Mouse (Mus musculus): ENCODE measurements around the gene Shank3.
A peak's percentile ranks its signal among the peaks of the same experiment; 100 is the strongest.

Gene Shank3

GRCm38 (mm10) chr15:89525464-89525863, 26.0 kb downstream of the Shank3 start:
- DNase-seq = no peak

GRCm38 (mm10) chr15:89525896-89526295, 26.5 kb downstream of the Shank3 start:
- DNase-seq = no peak

- DNase-seq = no peak
These were observed 27.4 kb downstream of the Shank3 start for GRCm38 (mm10) chr15:89526776-89527325.

- no peak for DNase-seq
These were observed 28.0 kb downstream of the Shank3 start for GRCm38 (mm10) chr15:89527466-89527865.

DNA sequence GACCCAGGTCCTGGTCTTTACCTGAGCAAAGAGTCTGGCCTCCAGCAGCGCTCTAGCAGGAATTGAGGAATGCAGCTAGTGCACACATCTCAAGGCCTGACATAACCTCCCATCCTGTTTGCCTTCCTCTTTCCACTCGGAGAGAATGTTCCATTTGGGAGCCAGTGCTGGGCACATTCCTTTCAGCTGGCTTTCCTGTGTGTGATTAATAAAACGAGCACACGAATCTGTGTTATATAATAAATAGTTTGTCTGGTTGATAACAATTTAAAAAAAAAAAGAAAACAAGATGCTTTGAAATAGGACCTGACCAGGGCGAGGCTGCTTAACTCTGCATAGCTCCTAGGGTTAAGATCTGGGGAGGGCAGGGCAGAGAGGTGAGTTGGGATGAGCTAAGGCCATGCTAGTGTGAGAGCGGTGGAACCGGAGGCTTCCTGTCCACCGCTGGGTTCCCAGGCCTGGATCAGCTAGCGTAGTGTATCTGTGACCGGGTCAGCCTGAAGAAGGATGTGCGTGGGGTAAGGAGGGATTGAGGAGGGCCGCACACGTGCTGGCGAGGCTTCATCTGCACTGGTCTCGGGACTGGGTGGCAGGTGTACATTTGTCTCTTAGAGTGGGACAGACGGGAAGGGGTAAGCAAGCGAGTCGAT, 28.9 kb downstream of the Shank3 start:
- no peak for DNase-seq

- DNase-seq = no peak
These were observed 29.5 kb downstream of the Shank3 start for GRCm38 (mm10) chr15:89528923-89529322.

GRCm38 (mm10) chr15:89530336-89530735, 30.9 kb downstream of the Shank3 start:
- peak; percentile 81 for DNase-seq

- no peak for DNase-seq
These were observed 32.0 kb downstream of the Shank3 start for GRCm38 (mm10) chr15:89531399-89531798.

DNA sequence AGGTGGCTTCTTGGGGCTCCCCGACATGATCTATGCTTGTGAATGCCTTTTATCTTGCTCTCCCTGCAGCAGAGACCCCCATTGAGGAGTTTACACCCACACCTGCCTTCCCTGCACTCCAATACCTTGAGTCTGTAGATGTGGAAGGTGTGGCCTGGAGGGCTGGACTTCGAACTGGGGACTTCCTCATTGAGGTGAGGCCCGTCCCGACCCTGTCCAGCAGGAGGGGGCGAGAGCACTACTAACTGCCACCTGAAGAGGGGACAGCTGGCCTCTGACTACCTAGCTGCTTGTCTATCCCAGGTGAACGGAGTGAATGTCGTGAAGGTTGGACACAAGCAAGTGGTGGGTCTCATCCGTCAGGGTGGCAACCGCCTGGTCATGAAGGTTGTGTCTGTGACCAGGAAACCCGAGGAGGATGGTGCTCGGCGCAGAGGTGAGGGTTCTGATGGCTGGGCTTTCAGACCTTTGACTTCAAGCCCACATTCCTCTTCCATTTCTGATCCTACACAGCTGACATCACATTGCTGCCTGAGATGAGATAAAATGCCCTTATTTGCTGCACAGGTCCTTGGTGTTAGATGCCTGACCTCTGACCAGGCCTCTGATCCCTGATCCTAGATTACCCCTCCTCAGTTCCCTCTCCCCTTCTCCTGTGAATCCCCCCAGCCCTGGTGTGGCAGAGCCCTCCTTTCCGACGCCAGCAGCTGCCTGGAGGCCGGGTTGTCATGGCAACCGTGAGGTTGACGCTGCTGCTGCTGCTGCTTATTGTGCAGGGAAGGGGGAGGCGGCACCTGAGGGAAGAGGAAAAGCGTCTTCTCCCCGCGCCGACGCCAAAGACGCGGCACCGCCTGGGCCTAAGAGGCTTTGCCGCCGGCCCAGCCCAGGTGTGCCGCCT, 32.9 kb downstream of the Shank3 start:
- DNase-seq = peak; percentile 92

GRCm38 (mm10) chr15:89532924-89533842, 33.8 kb downstream of the Shank3 start:
- DNase-seq = no peak

DNA sequence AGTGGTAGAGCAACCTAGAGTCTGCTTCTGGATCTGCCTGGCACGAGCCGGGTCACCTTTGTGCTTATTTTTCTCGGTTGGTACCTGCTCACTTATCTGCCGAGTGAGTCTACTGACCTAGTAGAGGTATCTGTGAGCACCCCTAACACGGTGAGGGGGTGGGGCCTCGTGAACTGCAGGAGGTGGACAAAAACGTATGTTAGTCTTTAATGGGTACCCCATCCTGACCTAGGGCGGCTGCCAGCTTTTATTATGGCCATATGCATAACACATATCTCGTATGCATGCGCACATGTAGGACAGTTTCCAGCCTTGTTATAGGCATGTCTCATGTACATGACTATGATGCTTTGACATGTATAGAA, 34.4 kb downstream of the Shank3 start:
- no peak for DNase-seq

DNA sequence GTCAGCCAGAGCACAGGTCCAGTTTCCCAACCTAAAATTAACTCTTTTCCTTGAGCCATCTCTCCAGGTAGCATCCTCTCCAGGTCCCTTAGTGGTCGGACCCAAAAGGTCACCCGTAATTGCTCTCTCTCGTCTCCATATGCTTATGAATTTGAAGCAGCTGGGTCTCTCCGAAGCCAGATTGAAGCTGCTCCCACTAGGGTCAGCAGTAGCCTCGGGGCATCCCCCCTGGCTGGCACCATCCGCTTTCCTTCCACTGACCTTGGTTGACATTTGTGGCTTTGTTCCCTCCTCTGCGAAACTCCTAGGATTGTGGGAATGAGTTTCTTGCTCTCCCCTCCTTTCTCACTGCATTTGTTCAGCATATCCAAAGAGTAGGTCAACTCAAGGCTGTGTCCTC, 44.7 kb downstream of the Shank3 start:
- DNase-seq = no peak

DNA sequence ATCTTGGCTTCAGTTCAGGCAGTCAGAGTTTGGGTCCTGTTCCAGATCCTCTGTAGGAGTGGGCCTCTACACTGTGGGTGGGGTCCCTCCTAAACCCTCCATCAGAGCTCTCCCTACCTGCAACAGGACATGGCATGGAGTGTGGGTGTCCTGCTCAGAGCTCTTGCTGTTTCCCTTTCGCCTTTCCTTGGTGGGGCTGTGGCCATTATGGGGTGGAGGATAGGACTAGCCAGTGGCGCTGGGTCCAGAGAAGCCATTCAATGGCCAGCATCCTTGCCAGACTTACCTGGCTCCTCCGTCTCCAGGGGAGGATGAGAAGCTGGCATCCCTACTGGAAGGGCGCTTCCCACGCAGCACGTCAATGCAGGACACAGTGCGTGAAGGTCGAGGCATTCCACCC, 47.9 kb downstream of the Shank3 start:
- no peak for DNase-seq

GRCm38 (mm10) chr15:89547824-89548601, 48.6 kb downstream of the Shank3 start:
- no peak for DNase-seq

- DNase-seq = peak; percentile 57
These were observed 49.4 kb downstream of the Shank3 start for GRCm38 (mm10) chr15:89548837-89549236.

DNA sequence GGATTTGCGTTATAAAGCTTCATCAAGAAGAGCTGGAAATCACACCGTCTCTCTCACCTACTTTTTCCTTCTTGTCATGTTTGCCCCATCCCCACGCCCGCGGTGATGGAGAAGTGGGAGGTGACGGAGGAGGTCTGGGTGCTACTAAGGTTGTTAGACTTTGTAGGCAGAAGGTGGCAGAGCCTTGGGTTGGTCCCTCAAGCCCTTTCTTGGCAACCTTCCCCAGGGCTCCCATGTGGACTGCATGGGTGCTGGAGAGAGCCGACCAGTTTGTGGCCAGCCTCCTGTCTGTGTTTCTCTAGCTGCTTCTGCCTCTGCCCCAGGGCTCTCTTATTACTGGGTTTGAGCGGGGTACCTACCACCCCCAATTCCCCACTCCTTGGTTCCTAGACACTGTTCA, 51.1 kb downstream of the Shank3 start:
- no peak for DNase-seq

- no peak for DNase-seq
These were observed 52.3 kb downstream of the Shank3 start for GRCm38 (mm10) chr15:89551733-89552132.

GRCm38 (mm10) chr15:89555591-89555990, 56.2 kb downstream of the Shank3 start:
- no peak for DNase-seq

GRCm38 (mm10) chr15:89556401-89557178, 57.2 kb downstream of the Shank3 start:
- no peak for DNase-seq

DNA sequence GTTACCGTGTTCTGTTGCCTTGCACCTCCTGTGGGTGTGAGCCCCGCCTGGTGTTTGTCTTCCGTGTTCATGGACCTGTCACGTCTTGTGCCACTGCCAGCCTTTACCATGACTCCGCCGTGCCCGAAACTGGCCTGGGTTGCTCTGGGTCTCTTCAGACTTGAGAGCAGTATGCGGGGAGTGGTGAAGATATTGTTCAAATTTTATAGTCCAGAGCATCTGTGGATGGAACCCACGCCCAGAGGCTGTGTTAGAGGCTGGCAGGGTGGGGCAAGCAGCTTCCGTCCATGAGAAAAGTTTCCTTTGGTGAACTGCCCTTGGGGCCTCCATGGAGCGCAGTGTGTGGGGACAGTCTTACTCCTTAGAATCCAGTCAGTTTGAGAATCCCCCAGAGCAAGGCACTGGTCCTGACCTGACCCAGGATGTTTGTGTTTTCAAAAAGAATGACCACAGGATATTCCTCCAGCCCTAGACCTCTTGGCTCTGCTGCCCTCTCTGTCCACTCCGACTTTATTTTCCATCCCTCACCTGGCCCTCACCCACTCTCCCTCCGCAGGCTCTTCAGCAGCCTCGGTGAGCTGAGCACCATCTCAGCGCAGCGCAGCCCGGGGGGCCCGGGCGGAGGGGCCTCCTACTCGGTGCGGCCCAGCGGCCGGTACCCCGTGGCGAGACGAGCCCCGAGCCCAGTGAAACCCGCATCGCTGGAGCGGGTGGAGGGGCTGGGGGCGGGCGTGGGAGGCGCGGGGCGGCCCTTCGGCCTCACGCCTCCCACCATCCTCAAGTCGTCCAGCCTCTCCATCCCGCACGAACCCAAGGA, 58.0 kb downstream of the Shank3 start:
- no peak for DNase-seq

Measured in right cerebral cortex, postnatal 14 days (tissue).